Mouse (Mus musculus): ENCODE data around the gene Pld5.
A peak's percentile ranks its signal among the peaks of the same experiment; 100 is the strongest.

DNA sequence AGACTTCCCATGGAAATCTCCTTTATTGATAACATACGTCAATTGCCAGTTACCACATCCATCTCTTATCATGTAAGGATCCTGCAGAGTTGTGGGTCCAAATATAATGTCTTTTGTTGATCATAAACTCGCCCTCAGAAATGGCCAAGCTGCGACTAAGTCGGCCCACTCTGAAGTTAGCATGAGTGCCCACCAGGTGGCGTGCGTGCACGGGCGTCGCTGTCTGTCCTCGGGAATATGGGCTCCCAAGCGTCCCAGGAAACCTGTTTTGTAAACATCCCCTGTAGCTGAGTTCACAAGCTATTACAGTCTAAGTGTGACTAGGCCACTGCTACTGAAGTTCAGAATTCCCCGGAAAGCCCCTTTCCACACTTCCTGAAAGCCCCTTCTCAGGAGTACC, 51.9 kb downstream of the Pld5 start:
- TF ChIP-seq EP300 (optimal IDR thresholded peaks at IDR 0.05): no peak
- TF ChIP-seq CTCF (IDR thresholded peaks at IDR 0.05; ENCODE audit: low read depth): peak; percentile 92

All from stomach, postnatal 0 days (tissue).